Mouse (Mus musculus) embryonic fibroblast, embryonic 13.5 days (primary cell): ENCODE measurements around the gene Lyrm1.

Experiments
- CTCF ChIP-seq: IDR thresholded peaks from 2 replicates; pipeline ENCODE4 v1.5.1; 2011; ENCODE audit warnings: mild to moderate bottlenecking, control low read depth, low read length, moderate library complexity, borderline replicate concordance; ENCODE audit not compliant: insufficient read depth
- POLR2A ChIP-seq: IDR thresholded peaks from 2 replicates; pipeline ENCODE4 v1.6.1; 2011; ENCODE audit warnings: low read depth, mild to moderate bottlenecking, control low read depth, low read length, moderate library complexity

DNA sequence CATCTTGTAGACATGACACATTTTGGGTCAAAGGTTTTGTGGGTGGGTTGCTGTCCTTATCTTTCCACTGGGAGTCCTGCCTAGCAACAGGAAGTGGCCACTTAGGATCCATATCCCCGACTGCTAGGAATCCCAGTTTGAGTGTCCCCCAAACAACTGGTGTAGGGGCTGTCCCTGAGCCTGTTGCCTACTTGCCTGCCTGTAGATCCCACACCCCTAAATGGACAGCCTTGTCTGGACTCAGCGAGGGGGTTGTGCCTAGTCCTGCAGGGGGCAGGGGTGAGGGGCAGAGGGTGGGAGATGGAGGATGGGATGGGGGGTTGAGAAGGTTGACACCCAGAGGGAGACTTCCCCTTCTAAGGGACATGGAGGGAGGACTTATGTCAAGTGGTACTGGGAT lies 73.7 kb downstream of the Lyrm1 start:
- TF ChIP-seq CTCF (no peak), POLR2A (no peak)
